Mouse (Mus musculus): Measurements from ENCODE around the gene Tlr13. TPM values are rescaled to one million over a fixed set of nuclear protein-coding genes. Genes with fewer than 3 reads are reported as not detected.

The Tlr13 gene
- polyA plus RNA-seq, 1 experiment = 2.3 TPM

DNA sequence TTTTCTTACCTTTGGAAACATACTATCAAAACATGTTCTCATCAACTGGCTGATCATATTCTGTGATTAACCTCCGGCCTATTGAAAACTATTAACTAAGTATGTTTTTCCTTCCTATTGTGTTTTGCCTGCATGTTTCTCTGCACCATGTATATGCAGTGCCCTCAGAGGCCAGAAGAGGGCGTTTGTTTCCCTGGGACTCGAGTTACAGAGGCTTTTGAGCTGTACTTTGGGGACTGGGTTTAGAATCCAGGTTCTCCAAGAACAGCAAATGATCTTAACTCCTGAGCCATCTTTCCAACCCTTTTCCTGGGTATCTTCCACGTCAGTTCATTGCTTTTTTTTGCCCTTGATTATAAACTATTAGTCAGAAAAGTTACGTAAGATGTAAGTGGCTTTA lies 54.3 kb downstream of the Tlr13 start:
- no peak for DNase-seq (ENCODE audit: low read depth in 1 of 2, low spot score in 2 of 2)
- 65% methylated on average over 5 of the region's 5 CpGs for WGBS
- Histone ChIP-seq H3K27ac (ENCODE audit: insufficient read depth, low read length) (no peak overlapping the region), H3K27me3 (ENCODE audit: control insufficient read depth, insufficient read depth, low read length) (no peaks in the 10 kb centered on the region), H3K36me3 (ENCODE audit: control insufficient read depth, insufficient read depth, low read length) (peaks cover 10% of the 10 kb centered on the region; the same call in 1 of the 2 replicates), H3K4me3 (ENCODE audit: extremely low read depth, insufficient read depth, insufficient read length) (no peak overlapping the region), H3K4me1 (ENCODE audit: control insufficient read depth, insufficient read depth, insufficient read length) (no peaks in the 10 kb centered on the region)
- no peak for TF ChIP-seq POLR2A (IDR thresholded peaks at IDR 0.05; ENCODE audit: low read depth, low read length)
- no peak for TF ChIP-seq CTCF (IDR thresholded peaks at IDR 0.05; ENCODE audit: extremely low read depth, insufficient read depth, insufficient read length, insufficient replicate concordance)

DNA sequence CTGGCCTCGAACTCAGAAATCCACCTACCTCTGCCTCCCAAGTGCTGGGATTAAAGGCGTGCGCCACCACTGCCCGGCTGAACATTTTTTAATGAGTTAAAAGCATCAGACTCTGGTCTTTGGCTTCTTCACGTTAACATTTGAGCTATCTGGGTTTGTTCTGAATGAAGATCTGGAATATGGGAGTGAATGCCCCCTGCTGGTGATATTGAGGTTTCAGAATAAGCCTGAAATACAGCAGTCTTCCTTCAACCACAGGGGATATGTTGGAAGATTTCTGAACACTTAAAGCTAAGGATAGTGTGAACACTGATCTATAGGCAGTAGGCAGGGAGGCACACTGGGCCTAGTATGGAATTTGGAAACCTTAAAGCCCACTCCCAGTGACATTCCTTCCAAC lies 55.9 kb downstream of the Tlr13 start:
- Histone ChIP-seq H3K4me3 (ENCODE audit: extremely low read depth, insufficient read depth, insufficient read length) (no peak overlapping the region), H3K27me3 (ENCODE audit: control insufficient read depth, insufficient read depth, low read length) (no peaks in the 10 kb centered on the region), H3K36me3 (ENCODE audit: control insufficient read depth, insufficient read depth, low read length) (peaks cover 12% of the 10 kb centered on the region; the same call in 1 of the 2 replicates), H3K4me1 (ENCODE audit: control insufficient read depth, insufficient read depth, insufficient read length) (no peaks in the 10 kb centered on the region), H3K27ac (ENCODE audit: insufficient read depth, low read length) (no peak overlapping the region)
- no peak for DNase-seq (ENCODE audit: low read depth in 1 of 2, low spot score in 2 of 2)
- WGBS = 84% methylated on average over 5 of the region's 5 CpGs
- no peak for TF ChIP-seq POLR2A (IDR thresholded peaks at IDR 0.05; ENCODE audit: low read depth, low read length)
- no peak for TF ChIP-seq CTCF (IDR thresholded peaks at IDR 0.05; ENCODE audit: extremely low read depth, insufficient read depth, insufficient read length, insufficient replicate concordance)

DNA sequence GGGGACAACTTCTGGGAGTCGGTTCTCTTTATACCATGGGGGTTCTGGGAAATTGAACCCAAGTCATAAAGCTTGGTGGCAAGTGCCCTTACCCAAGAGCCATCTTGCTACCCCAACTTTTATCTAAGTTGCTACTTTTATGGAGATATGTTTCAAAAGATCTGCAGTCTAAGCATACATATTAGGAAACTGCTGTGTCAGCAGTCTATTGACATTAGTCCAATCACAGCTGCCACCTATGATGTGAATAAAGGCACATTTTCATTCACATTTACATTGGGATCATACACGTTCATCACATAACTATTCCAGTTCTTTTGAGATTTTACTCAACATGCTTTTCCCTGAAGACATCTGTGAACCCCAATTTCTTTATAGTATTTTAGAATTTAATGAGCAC lies 66.1 kb downstream of the Tlr13 start:
- WGBS = 90% methylated on average over 2 of the region's 2 CpGs
- no peaks in the 10 kb centered on the region; the same call in 1 of the 2 replicates for H3K36me3 ChIP-seq (ENCODE audit: control insufficient read depth, insufficient read depth, low read length)
- no peaks in the 10 kb centered on the region for H3K27me3 ChIP-seq (ENCODE audit: control insufficient read depth, insufficient read depth, low read length)

More for the DNA sequence above, 66.1 kb downstream of the Tlr13 start:
- H3K4me3 ChIP-seq (ENCODE audit: extremely low read depth, insufficient read depth, insufficient read length) = no peak overlapping the region
- no peak overlapping the region for H3K27ac ChIP-seq (ENCODE audit: insufficient read depth, low read length)
- TF ChIP-seq CTCF (IDR thresholded peaks at IDR 0.05; ENCODE audit: extremely low read depth, insufficient read depth, insufficient read length, insufficient replicate concordance) (no peak), POLR2A (IDR thresholded peaks at IDR 0.05; ENCODE audit: low read depth, low read length) (no peak)
- no peak for DNase-seq (ENCODE audit: low read depth in 1 of 2, low spot score in 2 of 2)
- H3K4me1 ChIP-seq (ENCODE audit: control insufficient read depth, insufficient read depth, insufficient read length) = no peaks in the 10 kb centered on the region

Other genes with a start within 250 kb of the Tlr13 start
- 31.7 and 55.3 TPM in 2 replicates for gene Atrx, start 213.8 kb upstream of the Tlr13 start, polyA plus RNA-seq (2012; rRNA removed)
- 2.9 and 3.1 TPM in 2 replicates for gene Magt1, start 131.3 kb upstream of the Tlr13 start, polyA plus RNA-seq (2012; rRNA removed)
- 29.5 and 33.6 TPM in 2 replicates for gene Cox7b, start 127.5 kb upstream of the Tlr13 start, polyA plus RNA-seq (2012; rRNA removed)
- gene Atp7a, start 115.9 kb upstream of the Tlr13 start, polyA plus RNA-seq (2012; rRNA removed) = 1.2 and 1.6 TPM in 2 replicates
- 26.3 and 27.8 TPM in 2 replicates for gene Pgk1, start 43.9 kb downstream of the Tlr13 start, polyA plus RNA-seq (2012; rRNA removed)
- gene Taf9b, start 78.0 kb downstream of the Tlr13 start, polyA plus RNA-seq (2012; rRNA removed) = 2.2 and 2.4 TPM in 2 replicates
- gene Fnd3c2, start 112.2 kb downstream of the Tlr13 start, polyA plus RNA-seq (2012; rRNA removed) = not detected in 2 replicates